Mouse (Mus musculus): ENCODE results near the gene Chd9. TPM values are rescaled to one million over a fixed set of nuclear protein-coding genes. Genes with fewer than 3 reads are reported as not detected.

Gene Chd9
- total RNA-seq, 1 experiment from 2014 or later: 82.6 TPM

DNA sequence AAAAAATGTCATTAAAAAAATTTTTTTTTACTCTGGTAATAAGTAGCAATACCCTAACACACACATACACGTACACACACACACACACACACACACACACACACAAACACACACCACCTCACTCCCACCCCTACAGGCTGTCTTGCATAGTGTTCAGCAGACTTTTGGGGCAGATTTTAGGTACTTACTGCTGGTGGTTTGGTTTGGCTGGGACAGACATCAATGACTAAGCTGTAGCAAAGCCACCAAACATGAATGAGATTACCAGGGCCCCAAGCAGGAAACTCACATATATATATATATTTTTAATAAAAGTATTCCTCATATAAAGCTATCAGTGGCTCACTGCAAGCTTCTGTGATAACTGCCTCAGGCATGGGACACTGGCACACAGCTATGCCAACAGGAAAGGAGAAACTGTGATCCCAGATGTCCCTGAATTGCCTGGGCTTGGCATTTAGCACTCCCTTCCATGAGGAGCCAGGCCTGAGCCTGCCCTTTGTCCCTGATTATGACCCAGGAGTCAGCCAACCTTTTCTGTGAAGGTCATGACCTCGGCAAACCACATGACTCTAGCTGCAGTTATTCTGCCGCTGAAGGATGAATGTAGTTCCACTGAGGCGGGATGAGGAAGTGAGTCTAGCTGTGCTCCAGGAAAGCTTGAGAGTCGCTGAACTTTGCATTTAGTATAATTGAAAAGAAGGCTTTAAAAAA lies 4.6 kb downstream of the Chd9 start:
- peak in 1 of 2 experiments; percentile 51; a peak in 1 of 4 replicates for ATAC-seq (replicated peaks in 1 of 2; ENCODE audit: insufficient read depth in 1 of 2, low FRiP score in 2 of 2, low TSS enrichment in 1 of 2, low read depth in 1 of 2, poor library complexity in 2 of 2, severe bottlenecking in 2 of 2)

DNA sequence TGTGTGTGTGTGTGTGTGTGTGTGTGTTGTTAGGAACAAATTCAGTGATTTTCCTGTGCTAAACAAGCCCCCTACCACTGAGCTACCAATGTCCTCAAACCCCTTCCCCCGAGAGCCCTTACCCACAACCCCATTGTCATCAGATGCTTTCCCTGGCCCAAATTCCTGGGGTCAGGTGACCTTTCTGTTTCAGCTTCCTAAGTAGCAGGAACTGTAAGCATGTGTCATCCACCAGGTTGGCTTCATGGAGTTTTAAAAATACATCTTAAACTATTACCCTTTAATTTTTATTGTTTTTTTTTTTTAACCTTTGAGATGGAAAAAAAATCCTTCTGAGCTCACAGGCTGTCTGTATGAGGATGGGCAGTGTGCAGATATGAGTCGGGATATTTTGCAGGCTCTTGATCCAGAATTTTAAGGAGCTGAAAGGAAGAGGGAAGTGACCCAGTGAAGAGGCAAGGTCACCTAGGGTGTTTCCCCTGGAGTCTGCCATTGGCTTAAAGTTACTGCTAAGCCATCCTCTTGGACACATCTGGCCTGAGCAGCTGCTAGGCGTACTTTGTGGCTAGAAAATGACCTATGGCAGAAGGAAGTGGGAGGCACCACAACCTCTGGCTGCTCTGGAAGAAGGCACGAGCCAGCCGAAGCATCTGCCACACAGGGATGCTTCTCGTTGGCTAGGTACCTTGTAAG lies 5.6 kb downstream of the Chd9 start:
- ATAC-seq (replicated peaks in 1 of 2; ENCODE audit: insufficient read depth in 1 of 2, low FRiP score in 2 of 2, low TSS enrichment in 1 of 2, low read depth in 1 of 2, poor library complexity in 2 of 2, severe bottlenecking in 2 of 2): 0 out of 4 replicates have a peak, but pooled peaks of 1 of the 2 experiments have one; percentile 18

- 0 out of 4 replicates have a peak, but pooled peaks of 1 of the 2 experiments have one; percentile 1 for ATAC-seq (replicated peaks in 1 of 2; ENCODE audit: insufficient read depth in 1 of 2, low FRiP score in 2 of 2, low TSS enrichment in 1 of 2, low read depth in 1 of 2, poor library complexity in 2 of 2, severe bottlenecking in 2 of 2)
Measured at GRCm38 (mm10) chr8:90834321-90834672, 6.1 kb downstream of the Chd9 start.

- no peak for ATAC-seq (replicated peaks in 1 of 2; ENCODE audit: insufficient read depth in 1 of 2, low FRiP score in 2 of 2, low TSS enrichment in 1 of 2, low read depth in 1 of 2, poor library complexity in 2 of 2, severe bottlenecking in 2 of 2)
Measured at GRCm38 (mm10) chr8:90837440-90837839, 9.3 kb downstream of the Chd9 start.

DNA sequence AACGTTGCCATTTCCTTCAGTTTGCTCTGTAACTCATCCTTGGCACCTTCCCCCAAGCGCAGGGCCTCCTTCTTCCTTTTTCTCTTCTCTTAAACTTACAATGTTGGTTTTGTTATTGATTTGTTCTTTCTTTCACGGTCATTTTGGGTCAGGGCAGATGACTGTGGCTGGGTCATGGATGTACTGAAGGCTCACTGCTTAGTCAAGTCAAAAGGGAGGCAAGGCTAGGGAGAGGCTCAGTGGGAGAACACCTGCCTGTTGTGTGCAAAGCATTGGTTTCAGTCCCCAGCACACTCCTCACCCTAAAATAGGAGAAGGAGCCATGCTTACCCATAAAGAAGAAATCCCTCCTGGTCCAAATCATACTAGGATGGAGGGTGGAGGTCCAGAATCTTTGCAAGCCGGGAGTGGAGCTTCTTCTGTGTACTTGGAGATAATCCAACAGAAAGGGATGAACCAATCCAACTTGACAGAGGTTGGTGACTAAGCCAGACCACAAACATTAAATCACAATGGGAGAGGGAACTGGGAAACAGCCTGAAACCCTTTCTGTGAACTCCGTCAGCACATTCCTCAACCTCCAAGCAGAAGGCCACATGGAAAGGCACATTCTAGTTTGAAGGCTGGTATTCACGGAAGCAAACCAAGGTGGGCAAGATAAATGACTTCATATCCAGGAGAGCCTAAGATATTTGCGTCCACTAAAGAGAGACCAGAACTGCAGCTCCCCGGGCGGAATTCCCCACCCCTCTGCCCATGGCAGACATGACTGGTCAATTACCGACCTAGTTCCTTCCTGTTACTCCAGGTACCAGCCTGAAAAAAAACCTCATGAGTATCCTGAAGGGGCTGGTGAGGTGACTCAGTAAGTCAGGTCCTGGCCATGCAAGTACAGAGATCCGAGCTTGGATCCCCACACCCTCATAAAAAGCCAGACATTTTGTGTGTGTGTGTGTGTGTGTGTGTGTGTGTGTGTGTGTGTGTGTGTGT lies 11.9 kb downstream of the Chd9 start:
- ATAC-seq (replicated peaks in 1 of 2; ENCODE audit: insufficient read depth in 1 of 2, low FRiP score in 2 of 2, low TSS enrichment in 1 of 2, low read depth in 1 of 2, poor library complexity in 2 of 2, severe bottlenecking in 2 of 2): peak; percentile 34 to 60; a peak in 2 of 4 replicates

DNA sequence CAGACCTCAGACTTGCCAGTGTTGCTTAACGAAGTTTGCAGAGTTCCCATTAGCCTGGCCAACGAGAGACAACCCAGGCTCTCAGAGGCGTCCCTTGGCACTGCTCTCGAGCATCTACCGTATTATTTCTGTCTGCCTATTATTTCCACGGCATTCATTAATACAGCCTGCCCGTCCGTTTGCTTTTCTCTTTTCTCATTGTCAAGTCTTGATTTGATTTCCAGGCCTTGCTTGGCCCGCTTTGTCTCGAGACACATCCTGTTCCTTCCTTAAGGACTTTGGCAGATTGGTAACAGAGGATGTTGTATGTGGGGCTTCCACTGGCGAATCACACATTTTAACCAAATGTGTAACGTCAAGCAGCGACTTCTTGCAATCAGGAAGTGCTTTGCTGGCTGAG lies 13.2 kb downstream of the Chd9 start:
- 0 out of 4 replicates have a peak, but pooled peaks of 1 of the 2 experiments have one; percentile 9 for ATAC-seq (replicated peaks in 1 of 2; ENCODE audit: insufficient read depth in 1 of 2, low FRiP score in 2 of 2, low TSS enrichment in 1 of 2, low read depth in 1 of 2, poor library complexity in 2 of 2, severe bottlenecking in 2 of 2)

DNA sequence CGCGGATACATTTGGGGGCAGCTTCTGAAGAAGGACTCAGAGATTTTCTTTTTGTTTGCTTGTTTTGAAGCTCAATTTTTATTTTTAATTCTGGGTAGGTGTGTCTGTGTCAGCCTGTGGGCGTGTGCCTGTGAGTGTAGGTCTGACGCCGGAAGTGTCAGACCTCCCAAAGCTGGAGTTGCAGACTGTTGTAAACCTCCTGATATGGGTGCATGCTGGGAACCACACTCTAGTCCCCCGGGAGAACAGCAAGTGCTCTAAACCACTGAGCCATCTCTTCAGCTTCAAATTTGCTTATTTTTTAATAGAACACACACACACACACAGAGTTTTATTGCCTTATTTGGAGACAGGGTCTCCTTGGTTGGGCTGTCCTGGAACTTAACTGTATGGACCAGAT lies 15.0 kb downstream of the Chd9 start:
- no peak for ATAC-seq (replicated peaks in 1 of 2; ENCODE audit: insufficient read depth in 1 of 2, low FRiP score in 2 of 2, low TSS enrichment in 1 of 2, low read depth in 1 of 2, poor library complexity in 2 of 2, severe bottlenecking in 2 of 2)

DNA sequence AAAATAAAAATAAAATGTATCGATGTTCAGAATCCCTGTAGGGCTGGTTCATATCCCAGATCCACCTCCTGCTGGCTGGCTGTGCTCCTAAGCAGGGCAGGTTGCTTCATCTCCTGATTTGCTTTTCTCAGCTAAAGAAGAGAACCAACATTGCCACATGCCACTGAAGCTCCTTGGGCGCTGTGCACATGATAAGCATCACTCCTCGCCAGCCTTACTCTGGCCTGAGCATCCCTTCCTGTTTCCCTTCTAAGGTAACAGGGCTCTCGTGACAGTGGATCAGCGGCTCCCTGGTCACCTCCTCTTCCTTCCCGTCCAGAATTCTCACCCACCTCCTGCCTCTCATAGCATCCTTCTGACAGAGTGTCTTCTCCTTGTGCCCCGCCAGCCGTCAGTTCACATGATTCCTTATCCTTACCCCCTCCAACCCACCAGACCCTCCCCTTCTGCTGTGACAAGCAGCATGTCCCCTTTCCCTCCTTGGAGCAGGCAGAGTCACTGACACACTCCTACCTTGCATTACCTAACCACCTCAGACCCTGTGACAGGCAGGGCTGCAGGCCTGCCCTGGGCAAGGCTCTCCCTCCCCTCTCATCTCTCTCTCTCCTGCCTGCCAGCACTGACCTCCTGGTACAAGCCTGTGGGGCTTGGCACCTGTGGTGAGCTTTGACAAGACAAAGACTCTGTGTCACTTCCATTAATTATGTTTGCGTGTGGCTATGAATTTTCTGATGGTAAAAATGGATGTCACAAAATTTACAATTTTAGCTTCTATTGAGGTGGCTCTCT lies 16.2 kb downstream of the Chd9 start:
- no peak for ATAC-seq (replicated peaks in 1 of 2; ENCODE audit: insufficient read depth in 1 of 2, low FRiP score in 2 of 2, low TSS enrichment in 1 of 2, low read depth in 1 of 2, poor library complexity in 2 of 2, severe bottlenecking in 2 of 2)

DNA sequence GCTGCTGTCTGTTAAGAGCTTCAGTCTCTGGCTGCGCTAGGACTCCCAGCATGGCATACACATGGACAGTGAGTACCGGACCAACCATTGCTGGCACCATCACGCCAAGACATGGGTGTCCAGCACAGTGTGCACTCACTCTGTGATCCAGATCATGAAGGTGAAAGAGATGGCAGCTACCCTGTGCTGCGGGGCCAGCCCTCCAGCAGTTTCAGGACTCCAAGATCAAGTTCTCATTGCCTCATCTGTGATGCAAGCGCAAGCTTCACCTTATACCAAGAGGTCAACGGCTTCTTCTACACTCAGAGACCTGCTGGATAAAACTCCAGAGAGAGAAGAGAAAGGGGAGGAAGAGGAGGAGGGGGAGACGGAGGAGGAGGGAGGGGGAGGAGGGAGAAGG lies 19.8 kb downstream of the Chd9 start:
- ATAC-seq (replicated peaks in 1 of 2; ENCODE audit: insufficient read depth in 1 of 2, low FRiP score in 2 of 2, low TSS enrichment in 1 of 2, low read depth in 1 of 2, poor library complexity in 2 of 2, severe bottlenecking in 2 of 2): no peak

DNA sequence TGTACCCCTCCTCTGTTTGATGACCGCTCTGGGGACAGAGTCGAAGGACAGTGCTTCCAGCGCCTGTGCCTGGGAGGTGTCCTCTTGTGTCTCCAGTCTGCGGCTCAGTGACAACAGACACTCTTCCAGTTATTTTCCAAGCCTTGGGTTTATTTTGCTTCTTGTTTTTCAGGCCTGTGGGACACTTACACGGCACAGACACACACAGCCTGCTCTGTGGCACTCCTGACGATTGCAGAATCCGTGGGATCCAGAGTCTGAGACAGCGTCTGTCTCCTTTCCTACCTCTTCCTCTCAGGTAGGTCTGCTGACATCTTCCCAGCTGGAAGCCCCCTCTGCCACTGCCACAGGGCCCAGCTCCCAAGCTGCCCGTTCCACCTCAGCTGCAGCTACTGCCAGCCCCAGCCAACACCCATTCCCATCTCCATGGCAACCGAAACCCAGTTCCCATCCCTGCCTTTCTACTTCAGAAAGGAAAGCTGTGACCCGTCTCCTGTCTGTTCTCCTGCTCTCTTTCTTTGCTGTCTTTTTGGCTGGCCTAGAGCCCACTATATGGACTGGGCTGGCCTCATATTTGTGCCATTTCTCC lies 21.4 kb downstream of the Chd9 start:
- no peak for ATAC-seq (replicated peaks in 1 of 2; ENCODE audit: insufficient read depth in 1 of 2, low FRiP score in 2 of 2, low TSS enrichment in 1 of 2, low read depth in 1 of 2, poor library complexity in 2 of 2, severe bottlenecking in 2 of 2)

GRCm38 (mm10) chr8:90851544-90851943 lies 23.4 kb downstream of the Chd9 start:
- no peak for ATAC-seq (replicated peaks in 1 of 2; ENCODE audit: insufficient read depth in 1 of 2, low FRiP score in 2 of 2, low TSS enrichment in 1 of 2, low read depth in 1 of 2, poor library complexity in 2 of 2, severe bottlenecking in 2 of 2)

GRCm38 (mm10) chr8:90853971-90854670 lies 26.0 kb downstream of the Chd9 start:
- no peak for ATAC-seq (replicated peaks in 1 of 2; ENCODE audit: insufficient read depth in 1 of 2, low FRiP score in 2 of 2, low TSS enrichment in 1 of 2, low read depth in 1 of 2, poor library complexity in 2 of 2, severe bottlenecking in 2 of 2)

- ATAC-seq (replicated peaks in 1 of 2; ENCODE audit: insufficient read depth in 1 of 2, low FRiP score in 2 of 2, low TSS enrichment in 1 of 2, low read depth in 1 of 2, poor library complexity in 2 of 2, severe bottlenecking in 2 of 2): peak; percentile 37 to 42; a peak in 2 of 4 replicates
Measured at GRCm38 (mm10) chr8:90854671-90855161, 26.6 kb downstream of the Chd9 start.

DNA sequence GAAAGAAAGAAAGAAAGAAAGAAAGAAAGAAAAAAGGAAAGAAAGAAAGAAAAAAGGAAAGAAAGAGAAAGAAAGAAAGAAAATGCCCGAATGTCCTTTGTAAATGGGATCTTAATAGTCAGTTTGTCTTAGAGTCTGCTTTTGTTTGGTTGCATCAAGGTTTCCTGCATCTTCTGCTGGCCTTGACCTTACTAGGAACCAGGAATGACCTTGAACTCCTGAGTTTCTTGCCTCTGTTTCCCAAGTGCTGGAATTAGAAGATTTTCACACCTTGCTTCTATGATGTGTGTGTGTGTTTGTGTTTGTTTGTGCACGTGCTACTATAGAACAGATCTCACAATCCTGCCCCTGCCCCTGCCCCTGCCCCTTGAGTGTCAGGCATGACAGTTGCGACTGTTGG lies 28.0 kb downstream of the Chd9 start:
- no peak for ATAC-seq (replicated peaks in 1 of 2; ENCODE audit: insufficient read depth in 1 of 2, low FRiP score in 2 of 2, low TSS enrichment in 1 of 2, low read depth in 1 of 2, poor library complexity in 2 of 2, severe bottlenecking in 2 of 2)

DNA sequence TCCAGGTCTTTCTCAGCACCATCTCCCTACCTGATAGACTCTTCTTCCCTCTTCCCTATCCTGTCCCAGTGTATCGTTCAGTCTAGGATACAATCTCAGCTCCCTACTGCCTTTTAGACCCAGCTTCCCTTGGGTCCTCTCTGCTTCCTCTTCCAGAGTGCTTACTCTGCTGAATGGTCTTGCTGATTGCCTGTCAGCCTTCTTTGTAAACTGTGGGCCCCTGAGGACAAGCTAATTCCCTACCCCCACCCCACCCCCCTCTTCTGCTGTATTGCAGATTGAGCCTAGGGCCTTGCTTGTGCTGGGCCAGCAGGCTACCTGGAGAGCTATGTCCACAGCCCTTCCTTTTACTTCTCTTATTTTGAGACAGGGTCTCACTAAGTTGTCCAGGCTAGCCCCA lies 28.8 kb downstream of the Chd9 start:
- ATAC-seq (replicated peaks in 1 of 2; ENCODE audit: insufficient read depth in 1 of 2, low FRiP score in 2 of 2, low TSS enrichment in 1 of 2, low read depth in 1 of 2, poor library complexity in 2 of 2, severe bottlenecking in 2 of 2): no peak

- no peak for ATAC-seq (replicated peaks in 1 of 2; ENCODE audit: insufficient read depth in 1 of 2, low FRiP score in 2 of 2, low TSS enrichment in 1 of 2, low read depth in 1 of 2, poor library complexity in 2 of 2, severe bottlenecking in 2 of 2)
Measured at GRCm38 (mm10) chr8:90858071-90858470, 29.9 kb downstream of the Chd9 start.
